Mouse (Mus musculus) midbrain, embryonic 14.5 days (tissue): ENCODE results near the gene Hacl1. TPM values are rescaled to one million over a fixed set of nuclear protein-coding genes. Genes with fewer than 3 reads are reported as not detected.

Experiments
- ATAC-seq: fragments of 200-750 bp; cut with Nextera tagmentation; 2 replicates; pipeline ENCODE4 v1.8.0; 2017; ENCODE audit warnings: moderate number of reproducible peaks, moderate library complexity; ENCODE audit not compliant: low FRiP score, low TSS enrichment
- DNase-seq: peaks from one replicate; pipeline ENCODE4 v3.0.0-alpha.2; 2015
- H3K27ac ChIP-seq: fragments of 300-500 bp; sonication (generic); replicated peaks from 2 replicates; pipeline ENCODE4 v1.5.1; 2014; ENCODE audit warnings: mild to moderate bottlenecking, low read depth, low read length, moderate library complexity
- H3K27me3 ChIP-seq: fragments of 300-500 bp; sonication (generic); 2 replicates; pipeline ENCODE4 v1.6.1; 2014; ENCODE audit warnings: low read length, control low read depth, mixed read lengths; ENCODE audit not compliant: control insufficient read depth, insufficient read depth
- H3K36me3 ChIP-seq: fragments of 300-500 bp; sonication (generic); 2 replicates; pipeline ENCODE4 v1.6.1; 2014; ENCODE audit warnings: low read length, control low read depth; ENCODE audit not compliant: control insufficient read depth, insufficient read depth
- H3K4me1 ChIP-seq: fragments of 300-500 bp; sonication (generic); 2 replicates; pipeline ENCODE4 v1.6.1; 2014; ENCODE audit warnings: mild to moderate bottlenecking, antibody characterized with exemption, low read length, control low read depth; ENCODE audit not compliant: control insufficient read depth, insufficient read depth
- H3K4me2 ChIP-seq: fragments of 300-500 bp; sonication (generic); 2 replicates; pipeline ENCODE4 v1.6.1; 2014; ENCODE audit warnings: mild to moderate bottlenecking, low read length, moderate library complexity
- H3K4me3 ChIP-seq: fragments of 300-500 bp; sonication (generic); replicated peaks from 2 replicates; pipeline ENCODE4 v1.5.1; 2014; ENCODE audit warnings: low read depth, low read length
- H3K9ac ChIP-seq: fragments of 300-500 bp; sonication (generic); replicated peaks from 2 replicates; pipeline ENCODE4 v1.6.1; 2014; ENCODE audit warnings: mild to moderate bottlenecking, low read length, moderate library complexity
- H3K9me3 ChIP-seq: fragments of 300-500 bp; sonication (generic); 2 replicates; pipeline ENCODE4 v1.6.1; 2016; ENCODE audit warnings: low read length, control low read depth, mixed read lengths; ENCODE audit not compliant: control insufficient read depth
- WGBS: fragments of 180-500 bp; shearing (Covaris S2); extraction: QIAGEN DNeasy Blood & Tissue Kit; methylation state at CpG from one replicate; pipeline ENCODE4 v1.1.7; 2014; 5-methylcytosine and 5-hydroxymethylcytosine counted together
- polyA plus RNA-seq: library from polyadenylated mRNA; unstranded; fragments of >200 nt; fragmentation: Nextera tagmentation; extraction: Ambion mirVana; gene quantifications from 2 replicates; pipeline ENCODE4 v1.2.1, GENCODE M21; 2014

Hacl1 gene
- polyA plus RNA-seq, 1 experiment from 2014 or later: 8.0 TPM

DNA sequence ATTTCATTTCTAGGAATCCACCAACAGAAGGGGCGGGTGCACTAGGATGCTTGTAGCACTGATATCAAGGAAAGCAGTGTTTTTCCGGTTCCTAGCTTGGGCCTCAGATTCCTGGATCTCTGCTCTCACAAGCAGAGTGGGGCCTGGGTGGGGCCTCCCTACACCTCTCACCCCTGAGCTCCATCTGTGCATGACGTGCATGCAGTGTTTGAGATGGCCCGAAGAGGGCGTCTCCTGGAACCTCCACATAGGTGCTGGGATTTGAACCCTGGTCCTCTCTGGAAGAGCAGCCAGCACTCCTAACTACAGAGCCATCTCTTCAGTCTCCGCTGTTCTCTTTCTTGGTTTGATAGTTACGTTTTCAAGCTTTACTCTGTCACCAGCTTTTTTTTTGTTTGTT, 86.1 kb downstream of the Hacl1 start:
- Histone ChIP-seq H3K4me3 (no peak overlapping the region), H3K27ac (no peak overlapping the region), H3K4me2 (no peak overlapping the region), H3K27me3 (no peaks in the 10 kb centered on the region), H3K9me3 (no peaks in the 10 kb centered on the region), H3K36me3 (no peaks in the 10 kb centered on the region), H3K4me1 (no peaks in the 10 kb centered on the region), H3K9ac (no peak overlapping the region)
- no peak for DNase-seq
- ATAC-seq: no peak
- WGBS: 96% methylated on average over 7 of the region's 7 CpGs

Other genes starting within 250 kb of the Hacl1 start
- gene Sh3bp5, start 205.2 kb downstream of the Hacl1 start, polyA plus RNA-seq: 40.0 and 82.4 TPM in 2 replicates
- 7.0 and 10.8 TPM in 2 replicates for gene Eaf1, start 146.9 kb downstream of the Hacl1 start, polyA plus RNA-seq
- 37.3 and 55.2 TPM in 2 replicates for gene Mettl6, start 146.2 kb downstream of the Hacl1 start, polyA plus RNA-seq
- not detected in 2 replicates for gene Colq, start 49.9 kb downstream of the Hacl1 start, polyA plus RNA-seq
- 1.3 TPM in 1 of 2 replicates, not detected in the other for gene Gm49387, start 408 bp downstream of the Hacl1 start, polyA plus RNA-seq
- 11.7 and 11.9 TPM in 2 replicates for gene Btd, start 258 bp downstream of the Hacl1 start, polyA plus RNA-seq
- 10.1 and 15.3 TPM in 2 replicates for gene Ankrd28, start 189.4 kb upstream of the Hacl1 start, polyA plus RNA-seq